Mouse (Mus musculus) hematopoietic stem cell, adult 5-6 weeks (primary cell): ENCODE measurements around the gene Mogs. TPM values are rescaled to one million over a fixed set of nuclear protein-coding genes. Genes with fewer than 3 reads are reported as not detected.

Experiments used
- ATAC-seq, 2 experiments: fragments of 125-278 bp in 1 of 2; replicated peaks in 1 of 2; 2 replicates each; pipeline ENCODE4 v1.8.0; 2016 to 2017; ENCODE audit warnings: inconsistent platforms in 2 of 2, mild to moderate bottlenecking in 2 of 2, moderate number of reproducible peaks in 2 of 2, low read depth in 1 of 2, moderate TSS enrichment in 1 of 2; ENCODE audit not compliant: low FRiP score in 2 of 2, poor library complexity in 2 of 2, severe bottlenecking in 2 of 2, insufficient read depth in 1 of 2, low TSS enrichment in 1 of 2
- total RNA-seq: library from RNA; stranded (forward); fragments of 172-1452, 232-1000 nt; gene quantifications from 2 replicates; pipeline ENCODE4 v1.2.3, GENCODE M21; 2017

The Mogs gene
- total RNA-seq, 1 experiment from 2014 or later = 60.4 TPM

- ATAC-seq = no peak; a peak in 1 of 4 replicates
These were observed 27.9 kb upstream of the Mogs start for GRCm38 (mm10) chr6:83087205-83087925.

GRCm38 (mm10) chr6:83087926-83088260 lies 27.4 kb upstream of the Mogs start:
- ATAC-seq = no peak

GRCm38 (mm10) chr6:83092416-83093127 lies 22.7 kb upstream of the Mogs start:
- peak in 1 of 2 experiments; percentile 37; a peak in 1 of 4 replicates for ATAC-seq

- no peak for ATAC-seq
These were observed 19.3 kb upstream of the Mogs start for GRCm38 (mm10) chr6:83095968-83096367.

GRCm38 (mm10) chr6:83098411-83098810 lies 16.9 kb upstream of the Mogs start:
- no peak for ATAC-seq

GRCm38 (mm10) chr6:83101316-83101687 lies 14.0 kb upstream of the Mogs start, which contains the start of the genes Ccdc142 and Gm42688:
TSS of gene Ccdc142 (plus strand) at chr6:83101601.
TSS of gene Gm42688 (plus strand) at chr6:83101617.
- ATAC-seq = peak; percentile 85 to 87

- peak; percentile 66 to 75 for ATAC-seq
These were observed 13.4 kb upstream of the Mogs start for GRCm38 (mm10) chr6:83101688-83102556.

- ATAC-seq = no peak
These were observed 12.1 kb upstream of the Mogs start for GRCm38 (mm10) chr6:83103130-83103650.

- no peak for ATAC-seq
These were observed 11.1 kb upstream of the Mogs start for GRCm38 (mm10) chr6:83104158-83104557.

GRCm38 (mm10) chr6:83107566-83108400 lies 7.5 kb upstream of the Mogs start:
- ATAC-seq = peak; percentile 70 to 73; a peak in 3 of 4 replicates

GRCm38 (mm10) chr6:83108762-83109668 lies 6.3 kb upstream of the Mogs start, which contains the start of gene Mrpl53:
TSS of gene Mrpl53 (plus strand) at chr6:83109040.
- ATAC-seq = peak; percentile 56 to 71

- ATAC-seq = no peak
These were observed 3.7 kb upstream of the Mogs start for GRCm38 (mm10) chr6:83111510-83112136.

GRCm38 (mm10) chr6:83115682-83116372 lies 531 bp downstream of the Mogs start:
- ATAC-seq = no peak

GRCm38 (mm10) chr6:83116373-83117164 lies 1.3 kb downstream of the Mogs start:
- no peak for ATAC-seq
